Mouse (Mus musculus) heart, embryonic 12.5 days (tissue): ENCODE results near the gene Clspn. TPM values are rescaled to one million over a fixed set of nuclear protein-coding genes. Genes with fewer than 3 reads are reported as not detected.

Source experiments
- ATAC-seq: fragments of 200-750 bp; cut with Nextera tagmentation; 2 replicates; pipeline ENCODE4 v1.8.0; 2017; ENCODE audit warnings: moderate TSS enrichment, moderate library complexity; ENCODE audit not compliant: insufficient number of reproducible peaks, low FRiP score
- H3K27ac ChIP-seq: fragments of 300-500 bp; sonication (generic); 2 replicates; pipeline ENCODE4 v1.5.1; 2016; ENCODE audit warnings: mild to moderate bottlenecking, moderate library complexity; ENCODE audit not compliant: poor library complexity, severe bottlenecking
- H3K27me3 ChIP-seq: fragments of 300-500 bp; sonication (generic); replicated peaks from 2 replicates; pipeline ENCODE4 v1.6.1; 2016; ENCODE audit warnings: mild to moderate bottlenecking, moderate library complexity
- H3K36me3 ChIP-seq: fragments of 300-500 bp; sonication (generic); 2 replicates; pipeline ENCODE4 v1.6.1; 2016; ENCODE audit warnings: mild to moderate bottlenecking, moderate library complexity
- H3K4me1 ChIP-seq: fragments of 300-500 bp; sonication (generic); replicated peaks from 2 replicates; pipeline ENCODE4 v1.6.1; 2016; ENCODE audit warnings: mild to moderate bottlenecking
- H3K4me2 ChIP-seq: fragments of 300-500 bp; sonication (generic); 2 replicates; pipeline ENCODE4 v1.6.1; 2016; ENCODE audit warnings: mild to moderate bottlenecking, moderate library complexity
- H3K4me3 ChIP-seq: fragments of 300-500 bp; sonication (generic); 2 replicates; pipeline ENCODE4 v1.5.1; 2016; ENCODE audit warnings: mild to moderate bottlenecking
- H3K9ac ChIP-seq: fragments of 300-500 bp; sonication (generic); 2 replicates; pipeline ENCODE4 v1.6.1; 2016; ENCODE audit warnings: mild to moderate bottlenecking, moderate library complexity
- H3K9me3 ChIP-seq: fragments of 300-500 bp; sonication (generic); replicated peaks from 2 replicates; pipeline ENCODE4 v1.6.1; 2016; ENCODE audit warnings: mild to moderate bottlenecking, moderate library complexity
- WGBS: fragments of 180-500 bp; shearing (Covaris S2); methylation state at CpG from one replicate; pipeline ENCODE4 v1.1.7; 2016; 5-methylcytosine and 5-hydroxymethylcytosine counted together
- microRNA-seq: library from miRNA; unstranded; fragments of <30 nt; microRNA quantifications from one replicate; pipeline ENCODE4, GENCODE M21; 2017
- polyA plus RNA-seq: library from polyadenylated mRNA; unstranded; fragments of >200 nt; fragmentation: Nextera tagmentation; extraction: Ambion mirVana; gene quantifications from 2 replicates; pipeline ENCODE4 v1.2.1, GENCODE M21; 2016

Clspn gene
- polyA plus RNA-seq, 1 experiment from 2014 or later, result 26.0 TPM

DNA sequence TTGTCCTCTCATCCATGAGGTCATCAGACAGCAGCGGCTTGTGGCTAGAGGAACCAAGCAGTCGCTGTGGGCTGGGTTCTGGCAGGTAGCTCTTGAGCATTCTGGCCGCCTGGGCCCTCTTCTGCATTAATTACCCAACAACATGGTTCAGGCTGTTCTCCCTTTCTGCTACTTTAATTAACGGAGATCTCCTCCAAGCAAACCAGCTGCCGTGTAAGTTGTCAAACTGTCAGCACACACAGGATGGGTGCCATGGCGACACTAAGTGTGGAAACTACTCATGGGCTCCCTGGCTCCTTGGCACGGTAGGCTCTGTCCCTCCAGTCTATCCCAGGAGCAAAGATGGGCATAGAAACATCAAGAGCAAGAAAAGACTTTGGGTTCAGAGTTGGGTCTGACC lies 82.6 kb downstream of the Clspn start:
- no peaks in the 10 kb centered on the region for H3K36me3 ChIP-seq
- H3K9me3 ChIP-seq, result no peaks in the 10 kb centered on the region
- ATAC-seq, result no peak
- H3K9ac ChIP-seq, result 0 out of 2 replicates have a peak overlapping the region, but pooled peaks have one; percentile 10
- no peak overlapping the region for H3K27ac ChIP-seq
- H3K4me3 ChIP-seq, result no peak overlapping the region
- peaks cover 5% of the 10 kb centered on the region; the same call in 1 of the 2 replicates for H3K4me1 ChIP-seq
- H3K27me3 ChIP-seq, result peaks cover 38% of the 10 kb centered on the region
- WGBS, result 44% methylated on average over 7 of the region's 7 CpGs
- no peak overlapping the region for H3K4me2 ChIP-seq

DNA sequence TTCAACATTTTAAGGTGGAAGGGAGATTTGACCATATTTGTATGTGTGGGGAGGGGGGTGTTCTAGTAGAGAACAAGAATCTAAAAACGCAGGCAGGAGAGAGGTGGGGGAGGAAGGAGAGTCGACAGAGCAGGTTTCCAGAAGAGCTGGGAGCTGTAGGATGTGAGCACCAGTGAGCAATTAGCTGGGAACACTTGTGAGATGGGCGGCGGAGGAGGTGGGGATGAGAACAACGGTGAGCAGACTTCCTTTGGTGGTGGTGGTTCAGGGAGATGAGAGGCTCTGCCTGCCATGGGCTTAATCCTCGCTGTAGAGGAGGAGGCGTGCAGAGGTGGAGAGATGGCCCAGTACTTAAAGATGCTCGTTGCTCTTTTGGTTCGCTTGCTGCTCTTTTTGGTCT lies 85.2 kb downstream of the Clspn start:
- H3K36me3 ChIP-seq, result no peaks in the 10 kb centered on the region
- no peak overlapping the region for H3K9ac ChIP-seq
- no peak for ATAC-seq
- no peak overlapping the region for H3K27ac ChIP-seq
- H3K9me3 ChIP-seq, result no peaks in the 10 kb centered on the region
- H3K4me3 ChIP-seq, result no peak overlapping the region
- no peaks in the 10 kb centered on the region for H3K4me1 ChIP-seq
- no peak overlapping the region for H3K4me2 ChIP-seq
- WGBS, result 41% methylated on average over 9 of the region's 9 CpGs
- peaks cover 16% of the 10 kb centered on the region for H3K27me3 ChIP-seq

Small RNA genes within 50 kb of the gene (microRNA-seq; reads per million reads assigned to microRNA genes)
- not detected for gene Mir7119

Other genes with a start within 250 kb of the Clspn start
- gene Adprhl2, start 235.2 kb upstream of the Clspn start, polyA plus RNA-seq, result 37.4 and 38.8 TPM in 2 replicates
- gene Tekt2, start 231.2 kb upstream of the Clspn start, polyA plus RNA-seq, result 1.4 and 1.5 TPM in 2 replicates
- gene Ago3, start 127.4 kb upstream of the Clspn start, polyA plus RNA-seq, result 11.4 and 13.2 TPM in 2 replicates
- gene Ago1, start 88.4 kb upstream of the Clspn start, polyA plus RNA-seq, result 2.5 and 3.0 TPM in 2 replicates
- 1.0 and 1.4 TPM in 2 replicates for gene Ago4, start 23.5 kb upstream of the Clspn start, polyA plus RNA-seq
- 0.98 and 1.2 TPM in 2 replicates for gene 5730409E04Rik, start 52.9 kb downstream of the Clspn start, polyA plus RNA-seq
- gene Psmb2, start 120.7 kb downstream of the Clspn start, polyA plus RNA-seq, result 383 and 387 TPM in 2 replicates
- not detected in 2 replicates for gene Tfap2e, start 179.3 kb downstream of the Clspn start, polyA plus RNA-seq
- 31.3 and 32.4 TPM in 2 replicates for gene Ncdn, start 196.5 kb downstream of the Clspn start, polyA plus RNA-seq
- 28.1 and 29.8 TPM in 2 replicates for gene AU040320, start 196.6 kb downstream of the Clspn start, polyA plus RNA-seq